Mouse (Mus musculus): ENCODE data around the gene Mei1.

DNA sequence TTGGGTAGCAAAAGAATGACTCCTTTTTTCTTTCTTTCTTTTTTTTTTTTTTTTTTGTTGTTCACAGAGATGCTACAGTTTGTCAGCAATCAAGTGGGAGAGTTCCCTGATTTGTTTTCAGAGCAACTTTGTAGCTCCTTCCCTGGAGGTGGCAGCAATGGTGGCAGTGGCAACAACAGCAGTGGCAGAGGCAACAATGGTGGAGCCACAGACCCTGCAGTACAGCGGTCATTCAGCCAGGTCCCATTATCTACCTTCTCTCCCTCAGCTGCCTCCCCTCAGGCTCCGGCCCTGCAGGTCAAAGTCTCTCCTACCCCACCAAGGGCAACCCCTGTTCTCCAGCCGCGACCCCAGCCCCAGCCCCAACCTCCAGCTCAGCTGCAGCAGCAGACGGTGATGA is 99.9 kb downstream of the Mei1 start:
- TF ChIP-seq UBTF (IDR thresholded peaks at IDR 0.05; ENCODE audit: low read depth, low read length) (no peak), CTCF (conservative IDR thresholded peaks at IDR 0.05 in 1 of 2, IDR thresholded peaks at IDR 0.05 in 1 of 2; ENCODE audit: low read depth in 2 of 2, low read length in 2 of 2) (no peak), POLR2A (IDR thresholded peaks at IDR 0.05; ENCODE audit: low read depth, low read length) (no peak), ZMIZ1 (IDR thresholded peaks at IDR 0.05; ENCODE audit: low read depth, low read length) (no peak), BHLHE40 (IDR thresholded peaks at IDR 0.05; ENCODE audit: low read depth, low read length) (no peak), MXI1 (IDR thresholded peaks at IDR 0.05; ENCODE audit: low read depth, low read length) (no peak), CHD1 (IDR thresholded peaks at IDR 0.05; ENCODE audit: low read depth, low read length) (no peak), ZC3H11A (IDR thresholded peaks at IDR 0.05; ENCODE audit: low read depth, low read length) (no peak), SIN3A (IDR thresholded peaks at IDR 0.05; ENCODE audit: low read length) (no peak), ELF1 (IDR thresholded peaks at IDR 0.05; ENCODE audit: low read depth, low read length) (no peak), NELFE (IDR thresholded peaks at IDR 0.05; ENCODE audit: low read depth, low read length) (no peak), CHD2 (IDR thresholded peaks at IDR 0.05; ENCODE audit: low read length) (no peak), ZNF384 (IDR thresholded peaks at IDR 0.05; ENCODE audit: low read depth, low read length) (no peak), ZKSCAN1 (IDR thresholded peaks at IDR 0.05; ENCODE audit: borderline replicate concordance, low read depth, low read length) (no peak)
